Mouse (Mus musculus) adrenal gland, postnatal 25 days (tissue): ENCODE data around the gene Mpp3. TPM values are rescaled to one million over a fixed set of nuclear protein-coding genes. Genes with fewer than 3 reads are reported as not detected.

Experiments used
- DNase-seq: peaks from one replicate; pipeline ENCODE4 v3.0.0; 2021; ENCODE audit warnings: mixed read lengths
- long read RNA-seq: library from polyadenylated mRNA; stranded (forward); transcript quantifications from one replicate; pipeline ENCODE4 v2.0.0, GENCODE M21; 2021
- total RNA-seq: library from RNA; stranded (reverse); gene quantifications from 2 replicates; pipeline ENCODE4 v1.2.3, GENCODE M21; 2021

Mpp3 gene
- 10.4 and 12.6 TPM in 2 replicates for total RNA-seq
- long read RNA-seq, partial matches to known transcripts = 1 of 9 reads
- long read RNA-seq, other reads (novel, unspliced or antisense) = 7 of 9 reads

- DNase-seq = no peak
These were observed at the start of gene Mpp3 for GRCm38 (mm10) chr11:102028087-102028816. Gene Mpp3 (minus strand): TSS chr11:102028461.

GRCm38 (mm10) chr11:102073722-102074121 is 45.5 kb upstream of the Mpp3 start:
- DNase-seq = no peak

DNA sequence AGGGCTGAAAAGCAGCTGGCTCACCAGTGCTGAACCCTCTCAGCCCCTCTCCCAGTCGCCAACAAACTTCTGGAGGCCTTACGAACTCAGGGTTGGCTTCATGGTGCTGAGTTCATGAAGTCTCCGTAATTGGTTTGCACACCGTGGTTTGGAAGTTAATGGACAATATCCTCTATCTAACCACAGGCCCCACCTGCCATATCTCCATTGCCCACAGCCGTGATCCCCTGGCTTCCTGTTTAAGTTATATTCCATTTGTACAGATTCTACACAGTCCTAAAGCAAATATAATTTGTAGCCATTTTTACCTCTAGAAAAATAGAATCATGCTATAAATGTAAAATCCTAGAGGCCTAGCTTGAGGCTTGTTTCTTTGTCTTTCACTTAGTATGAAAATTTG is 44.5 kb upstream of the Mpp3 start:
- no peak for DNase-seq

- no peak for DNase-seq
These were observed 42.2 kb upstream of the Mpp3 start for GRCm38 (mm10) chr11:102070426-102070825.

- DNase-seq = no peak
These were observed 41.4 kb upstream of the Mpp3 start for GRCm38 (mm10) chr11:102069633-102070032.

GRCm38 (mm10) chr11:102068969-102069368 is 40.7 kb upstream of the Mpp3 start:
- no peak for DNase-seq

GRCm38 (mm10) chr11:102063076-102063475 is 34.8 kb upstream of the Mpp3 start:
- DNase-seq = no peak

GRCm38 (mm10) chr11:102061941-102062473 is 33.7 kb upstream of the Mpp3 start:
- no peak for DNase-seq

DNA sequence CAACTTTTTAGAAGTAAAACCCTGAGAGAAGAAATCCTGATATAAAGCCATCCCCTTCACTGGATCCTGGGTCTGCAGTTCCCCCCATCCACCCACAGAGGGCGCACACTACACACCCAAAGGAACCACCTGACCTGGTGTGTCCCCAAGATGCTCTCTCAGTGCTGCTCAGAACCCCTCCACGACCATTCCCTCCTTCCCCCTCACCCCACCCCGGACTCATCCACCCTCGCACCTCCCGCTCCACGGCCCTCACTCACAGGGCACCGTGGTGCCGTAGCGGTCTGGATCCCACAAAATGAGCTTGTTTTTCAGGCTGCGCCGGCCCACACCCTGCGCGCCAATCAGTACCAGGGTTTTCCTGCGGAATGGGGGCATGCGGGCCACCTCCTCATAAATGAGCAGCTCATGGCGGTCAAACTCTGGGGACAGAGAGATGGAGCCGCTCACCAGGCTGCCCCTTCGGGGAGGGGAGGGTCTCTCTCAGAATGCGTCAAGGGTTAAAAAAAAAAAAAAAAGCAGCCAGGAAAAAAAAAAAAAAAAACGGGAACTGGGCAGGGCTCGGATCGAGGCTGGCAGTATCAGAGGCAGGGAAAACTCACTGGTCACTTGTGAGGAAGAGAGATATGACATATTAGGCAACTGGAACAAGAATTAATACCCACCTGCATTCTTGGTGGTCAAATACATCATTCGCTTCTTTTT is 33.1 kb upstream of the Mpp3 start:
- DNase-seq = peak; percentile 73

DNA sequence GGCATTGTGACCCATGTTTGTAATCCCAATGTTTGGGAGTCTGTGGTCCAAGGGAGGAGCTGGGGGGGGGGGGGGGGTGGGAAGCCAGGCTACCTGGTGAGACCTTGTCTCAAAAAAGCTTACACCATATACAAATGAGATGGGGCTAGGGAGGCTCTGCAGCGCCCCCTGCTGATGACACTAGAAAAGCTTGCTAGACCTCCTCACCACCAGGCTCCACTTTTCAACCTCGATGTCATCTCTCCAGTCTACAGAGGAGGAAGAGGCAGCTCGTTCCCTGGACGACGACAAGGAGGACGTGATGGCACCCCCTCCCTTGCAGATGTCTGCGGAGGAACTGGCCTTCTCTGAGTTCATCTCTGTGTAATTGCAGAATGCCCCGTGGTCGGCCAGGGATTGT is 25.6 kb upstream of the Mpp3 start:
- DNase-seq = peak; percentile 66

DNA sequence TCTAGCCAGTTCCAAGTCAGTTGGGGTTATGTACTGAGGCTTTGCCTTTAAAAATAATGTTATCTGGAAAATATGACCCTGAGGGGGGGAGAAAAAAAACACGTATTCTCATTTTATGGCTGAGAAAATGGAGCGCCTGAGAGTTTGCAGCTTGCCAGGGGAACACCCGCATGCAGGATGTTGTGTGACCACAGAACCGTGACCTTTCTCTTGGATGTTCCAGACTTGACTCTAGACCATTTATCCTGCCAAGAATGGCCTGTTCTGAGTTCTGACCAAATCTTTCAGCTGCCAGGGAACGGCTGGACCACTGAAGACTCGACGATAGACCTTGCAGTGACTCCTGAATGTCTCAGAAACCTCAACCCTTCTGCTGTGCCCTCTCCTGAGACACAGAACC is 24.9 kb upstream of the Mpp3 start:
- no peak for DNase-seq

- DNase-seq = no peak
These were observed 24.4 kb upstream of the Mpp3 start for GRCm38 (mm10) chr11:102052697-102053096.

GRCm38 (mm10) chr11:102051954-102052353 is 23.7 kb upstream of the Mpp3 start:
- no peak for DNase-seq

- peak; percentile 49 for DNase-seq
These were observed 23.3 kb upstream of the Mpp3 start for GRCm38 (mm10) chr11:102051541-102051940.

DNA sequence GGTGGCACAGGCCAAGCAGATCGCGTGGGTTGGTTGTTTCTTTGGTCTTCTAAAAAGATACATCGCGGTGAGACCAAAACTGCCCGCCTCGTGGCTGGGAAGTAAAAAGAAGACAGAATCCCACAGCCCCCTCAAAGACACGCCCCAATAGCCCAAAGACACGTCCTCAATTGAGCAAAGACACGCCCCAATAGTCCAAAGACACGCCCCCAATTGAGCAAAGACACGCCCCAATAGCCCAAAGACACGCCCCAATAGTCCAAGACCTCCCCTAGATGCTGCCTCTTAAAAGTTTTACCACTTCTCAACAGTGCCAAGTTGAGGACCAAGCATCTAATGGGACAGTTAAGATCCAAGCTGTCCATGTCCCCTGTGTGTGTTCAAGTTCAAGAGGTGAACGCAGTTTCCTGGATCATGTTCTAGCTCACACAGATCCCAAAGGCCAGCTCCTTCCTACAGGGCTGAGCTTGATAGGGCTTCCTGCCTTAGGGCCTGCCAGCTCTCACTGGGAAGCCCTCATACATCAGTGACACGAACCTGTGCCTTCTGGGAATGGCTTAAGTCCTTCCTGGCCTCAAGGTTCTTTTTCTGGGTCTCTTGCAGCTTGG is 21.7 kb upstream of the Mpp3 start:
- no peak for DNase-seq

GRCm38 (mm10) chr11:102046607-102047006 is 18.3 kb upstream of the Mpp3 start:
- DNase-seq = no peak

GRCm38 (mm10) chr11:102044691-102045212 is 16.5 kb upstream of the Mpp3 start:
- no peak for DNase-seq

GRCm38 (mm10) chr11:102043381-102043780 is 15.1 kb upstream of the Mpp3 start:
- DNase-seq = no peak

- DNase-seq = no peak
These were observed 14.7 kb upstream of the Mpp3 start for GRCm38 (mm10) chr11:102042971-102043370.

DNA sequence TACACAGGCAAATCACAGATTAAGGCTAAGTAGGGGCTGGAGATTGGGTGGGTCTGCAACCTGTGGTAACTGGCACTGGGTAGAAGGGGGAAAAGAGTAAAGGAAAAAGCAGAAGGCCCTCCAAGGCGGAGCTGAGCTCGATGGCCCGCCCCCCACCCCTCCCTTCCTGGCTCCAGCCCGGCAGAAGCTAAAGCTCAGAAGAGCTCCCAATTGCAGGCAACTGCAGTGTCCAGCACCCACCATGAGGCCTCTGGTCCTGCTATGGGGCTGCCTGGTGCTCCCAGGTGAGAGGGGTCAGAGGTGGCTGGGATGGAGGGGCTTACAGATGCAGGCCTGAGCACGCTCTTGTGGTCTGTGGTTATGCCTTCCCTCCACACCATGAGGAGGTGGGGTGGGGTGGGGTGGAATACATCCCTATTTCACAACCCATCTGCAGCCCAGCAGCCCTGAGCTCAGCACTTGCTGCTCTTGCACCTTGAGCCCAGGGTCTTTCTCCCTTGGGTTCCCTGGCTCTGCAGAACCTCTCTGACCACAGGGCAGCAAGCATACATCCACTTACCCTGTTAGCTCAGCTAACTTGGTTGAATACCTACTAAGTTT is 13.2 kb upstream of the Mpp3 start, which contains the start of gene Cd300lg:
Gene Cd300lg (plus strand): TSS at position 160 of the 600 bp plus-strand sequence.
- DNase-seq = no peak

- DNase-seq = no peak
These were observed 12.4 kb upstream of the Mpp3 start for GRCm38 (mm10) chr11:102040646-102041045.

- peak; percentile 92 for DNase-seq
These were observed 11.9 kb upstream of the Mpp3 start for GRCm38 (mm10) chr11:102040138-102040524.
